Mouse (Mus musculus) kidney, postnatal 25 days (tissue): Measurements from ENCODE around the gene Tmem268.

ENCODE experiments used
- DNase-seq, 2 experiments: peaks; one replicate each; pipeline ENCODE4 v3.0.0; 2021; ENCODE audit warnings: mixed read lengths in 2 of 2

Gene Tmem268

DNA sequence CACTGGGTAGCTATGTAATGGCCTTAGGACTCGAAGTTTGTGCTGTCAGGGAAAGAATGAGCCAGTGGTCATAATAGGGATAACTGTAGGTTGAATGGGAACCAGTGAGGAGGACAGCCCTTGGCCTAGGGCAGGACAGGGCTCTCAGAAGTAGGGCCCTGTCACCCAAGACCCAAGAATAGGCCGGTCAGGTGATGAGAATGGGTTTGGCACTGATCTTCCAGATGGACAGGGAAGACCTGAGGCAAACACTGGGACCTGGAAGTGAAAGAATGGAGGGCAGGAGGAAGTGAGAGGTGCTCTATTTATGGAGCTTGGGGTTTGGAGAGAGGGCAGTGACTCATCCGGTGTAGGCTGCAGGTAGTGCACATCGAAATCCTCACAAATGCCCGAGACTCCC, 1.9 kb upstream of the Tmem268 start:
- DNase-seq = no peak

DNA sequence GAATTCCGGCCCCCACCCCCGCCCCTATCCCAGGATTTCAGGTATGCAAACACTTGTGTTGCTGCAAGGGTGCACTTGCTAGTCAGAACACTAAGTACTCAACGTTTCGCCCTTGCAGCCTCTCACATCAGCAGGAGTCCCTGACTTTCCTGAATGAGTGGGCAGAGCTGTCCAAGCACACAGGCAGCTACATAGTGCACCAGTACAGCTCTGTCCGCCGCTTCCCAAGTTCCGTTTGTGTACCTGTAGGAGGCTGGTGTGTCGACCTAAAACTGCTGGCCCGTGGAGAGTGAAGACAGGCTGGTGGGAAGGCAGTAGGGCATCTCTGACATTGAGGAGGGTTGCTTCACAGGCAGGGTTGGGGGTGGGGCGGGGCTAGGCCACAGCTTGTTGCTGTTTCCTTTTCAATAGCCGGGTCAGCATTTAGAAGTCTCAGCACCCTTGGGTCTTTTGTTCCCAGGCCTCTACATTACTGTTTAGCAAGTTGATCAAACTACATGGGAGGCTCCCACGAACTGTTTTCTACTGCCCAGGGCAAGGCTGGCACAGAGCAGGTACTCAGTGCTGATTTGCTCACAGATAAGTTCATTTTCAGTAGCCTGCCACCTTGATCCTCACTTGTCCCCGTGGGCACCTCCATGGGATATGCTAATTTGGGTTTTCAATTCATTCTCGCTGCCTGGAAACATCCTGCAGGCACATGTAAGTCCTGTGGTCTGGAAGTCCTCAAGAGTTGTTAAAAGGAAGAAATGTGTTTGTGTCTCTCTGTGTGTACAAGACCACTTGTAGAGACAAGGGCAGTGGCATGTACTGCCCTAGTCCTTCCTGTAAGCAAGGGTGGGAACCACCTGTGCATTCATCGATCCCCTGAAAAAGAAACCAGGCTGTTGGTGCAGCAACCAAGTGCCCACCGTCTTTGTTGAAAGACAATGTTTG, 1.2 kb upstream of the Tmem268 start:
- peak; percentile 32 to 70 for DNase-seq

DNA sequence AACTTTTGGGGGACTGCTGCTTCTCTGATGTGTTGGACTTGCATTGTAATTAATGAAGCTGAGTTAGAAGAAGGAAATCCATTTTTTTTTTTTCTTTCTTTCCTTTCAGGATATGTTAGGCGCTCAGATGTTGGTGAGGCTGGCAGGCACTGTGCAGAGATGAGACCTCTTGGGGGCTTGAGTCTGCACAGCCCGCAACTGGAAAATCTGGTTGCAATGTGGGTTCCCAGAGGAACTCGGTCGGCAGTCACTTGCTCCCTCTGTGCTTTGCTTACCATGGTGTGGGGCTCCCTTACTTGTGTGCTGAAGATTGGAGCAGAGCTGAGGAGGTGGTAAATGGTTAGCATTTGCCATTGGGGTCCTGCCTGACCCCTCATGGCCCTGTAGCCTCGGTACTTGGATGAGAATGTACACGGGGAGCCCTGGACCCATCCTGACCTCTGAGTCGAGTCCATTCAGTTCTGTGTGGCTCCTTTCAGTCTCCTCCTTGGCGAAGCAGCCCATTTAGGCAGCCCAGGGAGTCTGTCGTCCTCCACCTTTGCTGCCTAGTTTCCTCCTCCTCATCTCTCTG, 631 bp downstream of the Tmem268 start:
- no peak for DNase-seq

DNA sequence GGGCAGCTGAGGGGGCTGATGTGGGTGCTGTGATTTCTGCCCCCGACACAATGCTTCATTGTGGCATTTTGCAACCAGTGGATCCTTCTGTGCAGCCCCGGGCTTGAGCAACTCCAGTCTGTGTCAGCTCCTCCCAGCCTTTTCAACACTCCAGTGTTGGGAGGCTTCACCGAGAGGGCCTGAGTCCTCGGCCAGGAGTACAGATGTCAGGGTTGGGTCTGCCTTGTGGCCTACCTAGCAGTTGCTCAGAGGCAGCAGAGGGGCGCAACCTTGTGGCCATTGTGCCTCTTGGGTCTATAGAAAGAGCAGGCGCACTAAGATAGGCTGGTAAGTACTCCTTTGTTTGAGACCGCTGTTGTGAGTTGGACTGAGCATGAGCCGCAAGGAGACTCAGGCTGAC, 1.5 kb downstream of the Tmem268 start:
- DNase-seq = no peak

DNA sequence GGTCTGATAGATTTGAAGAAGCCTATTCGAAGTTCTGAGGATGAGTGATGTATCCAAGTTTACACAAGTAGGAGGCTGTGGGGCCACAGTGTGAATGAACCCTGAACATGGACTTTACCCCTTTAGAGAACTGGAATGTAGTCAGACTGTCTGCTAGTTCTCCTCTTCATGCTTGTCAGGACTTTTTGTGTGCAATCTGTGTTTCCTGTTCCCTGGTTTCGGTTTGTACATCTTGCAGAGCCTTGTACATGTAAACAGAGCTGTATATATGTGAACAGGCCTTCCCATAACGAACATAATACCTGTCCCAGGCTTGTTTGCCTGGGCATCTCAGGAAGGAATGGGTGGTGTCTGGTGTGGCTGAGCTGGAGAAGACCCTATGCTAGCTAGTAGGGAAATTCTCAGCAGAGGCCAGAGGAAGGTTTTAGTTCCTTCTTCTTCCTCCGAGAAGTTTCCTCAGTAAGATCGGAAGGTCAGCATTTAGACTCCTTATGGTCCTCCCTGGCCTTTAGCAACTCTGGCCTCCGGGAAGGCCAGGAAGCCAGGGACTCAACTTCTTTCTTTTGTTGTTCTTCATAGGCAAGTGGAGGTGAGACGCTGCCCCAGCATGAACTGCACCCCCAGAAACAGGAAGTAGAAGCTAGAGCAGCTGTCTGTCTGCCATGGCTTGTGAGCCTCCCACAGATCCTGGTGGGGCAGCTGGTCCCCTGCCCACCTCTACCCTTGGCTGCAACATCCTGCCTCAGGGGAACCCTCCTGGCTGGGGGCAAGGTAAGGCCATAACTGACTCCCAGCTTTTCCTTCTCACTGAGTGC, 3.5 kb downstream of the Tmem268 start:
- peak in 1 of 2 experiments; percentile 38 for DNase-seq

DNA sequence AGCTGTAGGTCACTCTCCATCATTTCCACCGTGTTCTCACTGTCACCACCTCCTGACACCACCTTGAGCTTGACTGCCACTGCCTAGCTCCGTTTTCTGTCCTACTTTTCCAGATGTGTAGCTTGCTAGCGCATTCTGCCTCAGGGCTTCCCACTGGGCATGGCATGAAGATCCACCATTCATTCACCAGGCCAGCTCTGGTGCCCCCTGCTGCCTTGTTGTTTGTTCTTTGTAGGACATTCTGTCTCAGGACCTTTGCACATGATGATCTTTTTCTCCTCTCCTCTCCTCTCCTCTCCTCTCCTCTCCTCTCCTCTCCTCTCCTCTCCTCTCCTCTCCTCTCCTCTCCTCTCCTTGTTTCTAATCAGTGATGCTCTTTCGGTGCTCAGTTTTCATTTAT, 4.2 kb downstream of the Tmem268 start:
- DNase-seq = no peak

DNA sequence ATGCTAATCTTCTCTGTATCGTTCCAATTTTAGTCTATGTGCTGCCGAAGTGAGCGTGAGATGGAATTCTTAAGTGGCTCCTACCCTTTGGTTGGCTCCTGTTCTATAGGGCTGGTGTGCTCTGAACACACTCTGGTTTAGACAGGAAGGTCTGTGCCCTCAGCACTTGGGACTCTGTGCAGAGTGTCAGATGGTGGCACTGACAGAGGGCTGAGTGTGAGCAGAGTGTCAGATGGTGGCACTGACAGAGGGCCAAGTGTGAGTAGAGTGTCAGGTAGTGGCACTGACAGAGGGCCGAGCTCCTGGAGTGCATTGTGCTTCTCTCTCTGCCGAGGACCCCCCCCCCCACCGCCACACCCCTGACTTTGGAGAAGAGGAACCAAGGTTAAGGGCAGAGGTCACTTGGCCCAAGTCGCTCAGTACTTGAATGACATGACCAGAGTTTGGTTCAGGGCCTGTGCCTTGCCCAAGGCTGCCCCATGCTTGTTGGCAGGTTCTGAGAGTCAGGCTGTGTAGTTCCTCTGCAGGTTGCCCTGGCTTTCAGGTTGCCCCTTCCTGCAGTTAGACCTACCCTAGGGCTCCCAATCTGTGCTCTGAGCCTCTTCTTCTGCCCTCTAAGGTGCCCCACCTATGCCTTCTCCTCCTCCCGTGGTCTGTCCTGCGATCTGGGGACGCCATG, 9.3 kb downstream of the Tmem268 start:
- DNase-seq = peak in 1 of 2 experiments; percentile 33

DNA sequence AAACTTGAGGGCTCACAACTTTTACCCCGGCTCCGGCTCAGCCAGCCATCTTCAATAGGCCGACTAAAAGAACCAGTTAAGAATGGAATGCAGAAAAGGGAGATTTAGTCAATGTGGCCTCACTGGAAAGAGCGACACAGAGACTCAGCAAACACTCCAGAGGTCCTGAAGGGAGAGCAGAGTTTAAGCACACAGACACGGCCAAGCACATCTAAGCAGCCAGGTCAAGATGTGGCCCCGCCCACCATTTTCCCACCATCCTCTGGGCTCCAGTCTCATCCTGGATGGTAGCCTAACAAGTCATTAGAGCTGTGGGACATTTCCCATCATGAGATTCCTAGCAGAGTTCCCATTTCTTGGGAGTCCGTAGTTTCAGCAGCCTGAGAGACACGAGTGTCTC, 10.7 kb downstream of the Tmem268 start:
- DNase-seq = peak in 1 of 2 experiments; percentile 31

DNA sequence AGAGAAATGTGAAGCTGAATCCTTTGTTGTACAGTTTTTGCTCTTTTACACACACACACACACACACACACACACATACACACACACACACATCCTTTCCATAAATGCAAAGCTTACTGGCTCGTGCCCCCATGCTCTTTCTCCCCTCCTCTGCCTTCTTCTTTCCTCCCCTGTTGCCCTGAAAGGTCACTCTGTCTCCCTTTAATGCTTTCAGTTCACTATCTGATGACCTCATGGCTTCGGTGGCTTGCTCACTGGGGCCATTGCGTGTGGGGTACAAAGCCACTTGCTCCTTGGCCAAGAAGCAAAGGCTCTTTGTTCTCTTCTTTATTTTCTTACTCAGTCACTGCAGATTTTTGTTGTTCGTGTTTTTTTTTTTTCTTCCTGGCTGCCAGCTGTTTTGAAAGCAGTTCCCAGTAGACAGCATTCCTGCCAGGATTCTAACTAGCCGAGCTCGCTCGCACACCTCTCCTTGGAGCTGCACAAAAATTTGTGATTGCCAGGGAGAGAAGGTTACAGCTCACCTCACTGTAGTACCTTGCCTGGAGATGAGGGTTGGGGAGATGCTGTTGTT, 11.7 kb downstream of the Tmem268 start:
- DNase-seq = peak in 1 of 2 experiments; percentile 32

DNA sequence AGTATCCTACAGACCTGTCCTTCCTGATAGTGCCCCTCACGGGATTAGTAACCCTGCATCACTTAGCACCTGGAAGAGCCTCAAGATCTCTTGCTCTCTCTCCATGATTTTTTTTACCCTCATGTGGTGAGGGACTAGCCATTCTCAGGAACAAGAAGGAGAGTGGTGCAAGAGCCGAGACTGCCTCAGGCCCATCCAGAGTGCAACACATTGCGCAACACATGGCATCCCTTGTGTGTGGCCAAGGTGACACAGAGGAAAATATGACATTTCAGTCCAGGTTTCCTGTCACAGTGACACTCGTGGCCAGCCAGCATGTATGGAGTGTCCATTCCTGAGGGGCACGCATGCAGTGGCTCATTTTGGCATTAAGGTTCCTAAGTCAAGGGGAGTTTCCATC, 14.0 kb downstream of the Tmem268 start:
- peak in 1 of 2 experiments; percentile 30 for DNase-seq

DNA sequence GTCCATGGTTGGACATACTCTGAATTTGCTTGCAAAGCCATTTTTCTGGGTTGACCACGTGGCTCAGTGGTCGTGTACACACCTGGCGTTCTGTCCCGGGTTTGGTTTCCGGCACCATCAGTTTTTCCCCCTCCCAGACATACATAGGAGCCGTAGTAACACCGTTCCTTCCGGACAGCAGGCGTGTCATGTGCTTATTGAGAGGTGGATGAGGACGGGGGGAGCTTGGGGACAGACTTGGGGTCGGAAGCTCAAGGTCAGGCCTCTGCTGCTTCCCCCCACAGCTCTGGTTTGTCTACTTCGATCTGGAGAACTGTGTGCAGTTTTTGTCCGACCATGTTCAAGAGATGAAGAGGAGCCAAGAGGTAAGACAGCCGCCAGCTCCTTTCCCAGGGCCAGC, 21.1 kb downstream of the Tmem268 start:
- DNase-seq = peak in 1 of 2 experiments; percentile 26

DNA sequence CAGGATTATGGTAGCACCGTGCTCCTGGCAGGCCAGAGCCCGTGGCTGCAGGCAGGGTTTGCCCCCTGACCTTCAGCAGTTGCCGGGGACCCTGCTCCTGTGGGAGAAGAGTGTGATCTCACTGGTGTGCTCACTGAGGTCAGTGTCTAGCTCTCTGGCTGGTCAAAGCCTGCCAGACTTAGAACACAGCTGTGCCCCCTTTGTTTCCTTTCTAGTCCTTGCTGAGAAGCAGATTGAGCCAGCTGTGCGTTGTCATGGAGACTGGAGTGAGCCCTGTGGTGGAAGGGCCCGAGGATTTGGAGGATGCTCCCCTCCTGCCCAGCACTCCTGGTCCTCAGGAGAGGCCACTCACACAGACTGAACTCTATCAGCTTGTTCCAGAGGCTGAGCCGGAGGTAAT, 21.5 kb downstream of the Tmem268 start:
- DNase-seq = peak in 1 of 2 experiments; percentile 30

DNA sequence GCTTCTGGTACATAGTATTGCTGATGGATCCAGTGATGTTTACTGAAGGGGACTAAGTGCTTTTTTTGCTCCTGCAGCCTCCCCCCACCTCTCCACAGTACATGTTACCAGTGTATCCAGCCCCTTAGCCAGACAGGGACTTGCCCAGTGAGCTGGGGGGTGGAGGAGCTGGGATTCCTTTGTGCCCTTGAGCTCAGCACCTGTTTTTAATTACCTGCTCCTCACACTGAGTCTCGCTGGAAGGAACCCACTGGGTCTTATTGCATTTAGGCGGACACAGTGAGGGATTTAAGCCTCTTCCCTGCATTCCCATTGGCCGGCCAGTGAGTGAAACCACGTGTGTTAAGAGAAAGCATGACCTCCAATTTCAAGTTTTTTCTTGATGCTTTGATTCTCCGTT, 24.0 kb downstream of the Tmem268 start:
- DNase-seq = no peak

DNA sequence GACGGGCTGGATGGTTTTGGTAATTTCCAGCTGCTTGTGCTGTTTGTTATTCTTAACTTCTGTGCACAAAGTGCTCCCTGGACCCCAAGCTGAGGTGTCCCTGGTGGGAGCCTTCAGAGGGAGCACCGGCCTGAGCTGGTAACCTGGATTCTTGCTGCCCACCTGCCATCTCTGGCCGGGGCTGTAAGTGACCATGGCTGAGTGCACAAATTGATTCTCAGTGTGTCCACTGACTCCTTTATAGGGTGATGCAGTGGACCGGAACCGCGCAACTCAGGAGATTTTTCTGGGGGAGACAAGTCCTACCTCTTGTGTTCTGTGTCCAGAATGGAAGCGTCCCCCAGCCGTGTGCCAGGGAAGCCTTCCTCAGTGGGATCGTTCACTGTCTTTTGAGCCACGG, 26.6 kb downstream of the Tmem268 start:
- peak in 1 of 2 experiments; percentile 32 for DNase-seq

DNA sequence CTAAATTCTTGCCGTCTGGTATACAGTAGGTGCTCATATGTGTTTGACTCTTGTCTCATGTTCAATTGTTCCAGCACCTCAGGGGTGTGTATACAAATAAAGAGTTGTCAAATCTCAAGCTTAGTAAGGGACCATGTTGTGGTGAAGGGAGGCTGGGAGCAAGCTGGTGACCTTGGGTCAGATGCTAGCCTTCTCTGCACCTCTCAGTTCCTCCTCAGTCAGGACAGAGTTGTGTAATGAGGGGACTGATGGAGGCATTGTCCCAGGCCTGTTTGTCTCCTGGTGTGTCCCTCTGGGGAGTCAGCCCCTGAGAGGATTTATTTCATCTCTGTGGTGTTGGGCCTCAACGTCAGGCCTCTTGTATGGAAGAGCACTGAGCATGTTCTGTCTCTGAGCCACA, 27.7 kb downstream of the Tmem268 start:
- no peak for DNase-seq

DNA sequence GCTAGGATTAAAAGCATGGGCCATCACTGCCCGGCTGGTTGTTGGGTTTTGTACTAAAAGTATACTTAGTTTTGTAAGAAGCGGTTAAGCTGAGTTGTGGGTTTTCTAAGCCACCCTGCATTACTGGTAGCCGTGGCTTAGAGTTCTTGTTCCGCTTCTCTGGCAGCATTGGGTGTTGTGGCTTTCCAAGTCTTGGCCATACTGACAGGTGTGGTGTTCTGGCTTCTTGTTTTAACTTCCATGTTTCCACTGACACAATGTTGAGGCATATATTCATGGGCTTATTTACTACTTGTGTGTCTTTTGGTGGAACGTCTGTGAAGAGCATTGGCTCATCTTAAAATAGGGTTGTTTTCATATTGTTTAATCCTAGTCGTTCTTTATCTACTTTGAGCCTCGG, 31.4 kb downstream of the Tmem268 start:
- DNase-seq = no peak

DNA sequence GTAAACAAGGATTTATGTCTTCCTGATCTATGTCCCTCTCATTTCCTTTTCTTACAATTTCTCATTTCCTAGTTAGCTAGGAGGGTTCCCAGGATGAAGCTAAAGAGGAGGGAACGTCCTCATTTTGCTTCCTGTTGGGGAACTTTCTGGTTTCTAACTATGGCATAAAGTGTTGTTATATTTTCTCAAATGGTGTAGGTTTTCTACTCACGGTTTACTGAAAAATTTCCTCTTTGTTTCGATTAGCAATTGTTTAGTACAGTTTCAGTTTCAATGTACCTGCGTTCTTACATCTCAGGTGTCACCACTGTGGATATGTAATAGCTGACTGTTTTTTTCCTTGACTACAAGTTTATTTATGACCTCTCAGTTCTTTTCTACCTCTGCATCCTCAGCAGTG, 32.0 kb downstream of the Tmem268 start:
- DNase-seq = no peak

DNA sequence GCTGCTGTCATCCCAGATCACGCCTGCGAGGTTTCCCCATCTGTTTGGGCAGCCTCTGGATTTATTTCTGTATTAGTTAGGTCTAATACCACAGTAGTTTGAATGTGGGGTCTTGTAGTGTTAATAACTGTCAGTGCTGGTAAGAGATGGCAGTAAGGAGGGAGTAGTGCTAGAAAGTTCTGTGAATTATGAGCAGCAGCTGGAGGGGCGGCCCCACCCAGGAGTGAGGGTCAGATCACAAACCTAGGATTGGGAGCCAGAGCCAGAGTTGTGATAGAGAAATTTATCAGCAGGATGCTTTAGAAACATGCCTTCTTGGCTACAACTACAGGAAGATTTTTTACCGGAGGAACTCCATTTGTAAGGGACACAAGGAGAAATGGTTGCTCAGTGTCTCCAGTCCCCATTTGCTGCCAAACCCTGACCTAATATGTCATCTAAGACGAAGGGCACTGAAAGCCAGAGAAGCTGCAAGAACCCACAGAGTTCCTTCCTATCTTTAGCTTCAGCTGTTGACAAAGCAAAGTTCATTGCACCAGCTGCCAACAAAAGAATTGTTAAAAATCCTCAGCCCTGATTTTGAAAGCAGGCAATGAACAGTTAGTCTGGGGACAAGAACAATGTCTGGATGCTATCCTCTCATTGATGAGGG, 36.0 kb downstream of the Tmem268 start:
- no peak for DNase-seq

DNA sequence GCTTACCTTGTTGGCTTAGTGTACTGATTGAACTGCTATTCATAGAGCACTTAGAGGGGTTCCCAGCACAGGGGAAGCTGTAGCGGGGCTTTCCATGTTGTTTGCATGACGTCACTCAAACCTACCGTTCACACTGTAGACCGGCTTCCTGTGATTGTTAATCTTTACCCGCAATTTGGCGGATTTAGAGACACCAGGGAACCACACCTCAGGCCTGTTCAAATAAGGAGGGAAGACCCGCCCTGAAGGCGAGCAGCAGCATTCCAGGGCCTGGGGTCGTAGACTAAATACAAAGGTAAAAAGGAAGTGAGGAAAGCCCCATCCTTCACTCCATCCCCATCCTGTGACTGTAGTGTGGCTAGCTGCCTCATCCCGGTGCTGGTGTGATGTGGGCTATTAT, 36.7 kb downstream of the Tmem268 start:
- no peak for DNase-seq

DNA sequence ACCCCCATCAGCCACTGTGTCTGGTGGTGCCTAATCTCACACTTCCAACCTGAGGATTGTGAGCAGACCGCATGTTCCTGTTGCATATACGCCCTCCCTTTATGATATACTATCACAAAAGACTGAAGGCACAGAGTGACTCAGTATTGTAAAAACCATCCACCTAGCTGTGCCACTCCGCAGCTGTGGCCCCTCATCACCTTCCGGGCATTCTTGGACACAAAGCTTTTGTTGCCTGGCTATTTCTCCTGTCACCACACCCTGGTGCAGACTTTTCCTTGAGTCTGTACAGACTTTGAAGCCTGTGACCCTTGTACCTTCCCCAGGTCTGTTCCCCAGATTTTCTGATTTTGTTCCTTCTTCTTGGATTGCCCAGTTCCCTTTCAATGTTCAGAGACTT, 37.4 kb downstream of the Tmem268 start:
- no peak for DNase-seq

DNA sequence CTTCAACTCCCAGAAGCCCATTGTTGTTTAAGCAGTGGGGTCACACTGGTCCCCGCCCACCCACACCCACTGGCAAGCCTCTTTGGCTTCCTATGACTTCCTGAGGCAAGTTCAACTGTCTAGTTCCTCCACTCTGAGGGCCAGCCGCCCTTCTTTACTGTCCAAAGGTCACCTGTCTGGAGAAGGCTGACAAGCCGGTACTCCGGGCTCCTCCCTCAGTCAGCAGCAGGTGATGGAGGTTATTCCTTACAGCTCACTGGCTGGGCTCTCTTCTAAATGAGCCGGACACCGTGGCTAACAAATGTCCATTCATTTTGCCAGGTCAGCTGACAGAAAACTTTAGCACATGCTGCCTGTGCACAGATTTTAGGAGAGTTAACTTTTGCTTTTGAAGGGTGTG, 42.2 kb downstream of the Tmem268 start:
- DNase-seq = peak; percentile 41 to 84

DNA sequence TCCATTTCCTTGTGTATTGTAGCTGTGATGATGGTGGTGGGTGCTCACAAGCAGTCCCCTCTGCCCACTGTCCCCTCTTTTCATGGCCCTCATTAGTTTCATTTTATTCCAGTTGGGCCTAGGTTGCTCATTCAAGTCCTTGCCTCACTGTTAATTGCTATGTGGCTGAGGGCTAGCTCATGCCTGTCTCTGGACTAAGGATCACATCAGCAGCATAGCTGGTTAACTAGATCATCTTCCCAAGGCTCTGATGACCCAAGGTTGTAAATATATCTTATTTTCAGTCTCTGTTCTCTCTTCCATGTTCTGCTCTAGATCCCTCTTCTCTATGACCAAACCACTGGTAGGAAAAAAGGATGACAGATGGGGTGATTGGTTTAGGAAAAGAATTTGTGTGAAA, 42.7 kb downstream of the Tmem268 start:
- no peak for DNase-seq
